Mouse (Mus musculus) cortical plate, adult 2 months (tissue): ENCODE data around the gene Lrrc2. TPM values are rescaled to one million over a fixed set of nuclear protein-coding genes. Genes with fewer than 3 reads are reported as not detected.

Source experiments
- H3K27ac ChIP-seq: fragments of 200-500 bp; 2 replicates; pipeline ENCODE4 v1.5.1; 2012; ENCODE audit warnings: low read length, control low read depth, inconsistent platforms; ENCODE audit not compliant: insufficient read depth
- H3K4me1 ChIP-seq: fragments of 200-500 bp; 2 replicates; pipeline ENCODE4 v1.6.1; 2011; ENCODE audit warnings: low read length; ENCODE audit not compliant: control insufficient read depth, insufficient read depth
- H3K4me3 ChIP-seq: fragments of 200-500 bp; 2 replicates; pipeline ENCODE4 v1.5.1; 2011; ENCODE audit warnings: mild to moderate bottlenecking, low read length, control low read depth; ENCODE audit not compliant: insufficient read depth
- CTCF ChIP-seq: fragments of 200-500 bp; IDR thresholded peaks from 2 replicates; pipeline ENCODE4 v1.5.1; 2011; ENCODE audit warnings: mild to moderate bottlenecking, control low read depth, low read length; ENCODE audit not compliant: insufficient read depth; ENCODE audit errors: extremely low read depth
- POLR2A ChIP-seq: fragments of 200-500 bp; IDR thresholded peaks from 2 replicates; pipeline ENCODE4 v1.6.1; 2011; ENCODE audit warnings: mild to moderate bottlenecking, low read length, control low read depth; ENCODE audit not compliant: insufficient read depth; ENCODE audit errors: extremely low read depth
- polyA plus RNA-seq: library from polyadenylated mRNA; depleted of rRNA; stranded (reverse); fragments of >200 nt; gene quantifications from 2 replicates; pipeline ENCODE4 v1.2.3, GENCODE M21; 2012; rRNA removed

Lrrc2 gene
- polyA plus RNA-seq: 0.83 and 1.3 TPM in 2 replicates

DNA sequence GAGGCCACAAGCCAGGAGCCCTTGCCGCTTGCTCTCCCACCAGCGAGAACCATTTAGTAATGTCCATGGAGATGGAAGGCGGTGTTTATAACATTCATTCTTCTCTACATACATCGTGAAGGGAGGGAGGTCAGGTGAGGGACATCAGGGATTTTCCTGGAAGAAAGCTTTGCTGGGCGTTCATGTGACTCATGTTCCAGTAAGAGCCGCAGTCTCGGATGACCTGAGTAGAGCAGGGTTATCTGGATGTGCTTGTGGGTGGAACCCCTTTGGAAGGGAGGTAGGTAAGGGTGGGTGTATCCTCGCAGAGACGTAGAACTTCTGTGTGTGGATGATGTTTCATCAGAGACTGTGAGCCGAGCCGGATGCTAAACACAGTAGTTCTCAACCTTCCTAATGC is at the start of gene Lrrc2:
Lrrc2 (plus strand) TSS at position 149 of the 400 bp plus-strand sequence.
- Histone ChIP-seq H3K27ac (no peak within 1 kb of the TSS), H3K4me3 (no peak within 1 kb of the TSS), H3K4me1 (no peaks in the 10 kb centered on the region)
- TF ChIP-seq POLR2A: no peak
- TF ChIP-seq CTCF: no peak

- Histone ChIP-seq H3K4me1 (no peaks in the 10 kb centered on the region), H3K27ac (no peak overlapping the region), H3K4me3 (no peak overlapping the region)
- TF ChIP-seq CTCF (no peak), POLR2A (no peak)
Measured at GRCm38 (mm10) chr9:110902271-110902670, 49.1 kb upstream of the Lrrc2 start.

DNA sequence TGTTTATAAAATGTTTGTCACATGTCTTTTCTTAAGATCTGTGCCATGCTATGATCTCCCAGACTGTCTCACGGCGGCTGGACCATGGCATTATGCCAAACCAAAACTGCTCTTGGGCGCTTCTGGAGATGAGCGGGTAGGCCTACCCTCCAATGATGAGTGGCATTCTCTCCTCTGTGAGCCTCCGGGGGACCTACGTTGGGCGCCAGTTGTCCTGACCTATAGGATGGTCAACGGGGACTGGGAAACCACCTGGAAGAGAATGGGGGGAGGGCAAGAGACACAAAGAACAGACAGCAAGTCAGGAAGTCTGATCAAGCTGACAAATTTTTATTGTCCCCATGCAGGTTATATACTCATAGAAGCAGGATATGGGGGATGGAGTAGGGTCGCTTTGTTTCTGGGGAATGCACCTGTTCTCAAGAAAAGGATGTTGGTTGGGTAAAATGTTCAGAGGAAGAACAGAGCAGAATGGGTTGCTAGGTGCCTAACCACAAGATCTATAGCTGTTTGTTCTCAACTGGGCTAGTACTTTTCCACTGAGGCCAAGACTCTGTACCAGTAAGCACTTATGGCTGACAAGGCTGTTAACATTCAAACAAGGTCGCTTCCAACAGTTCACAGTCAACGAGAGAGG is 44.0 kb upstream of the Lrrc2 start:
- H3K4me3 ChIP-seq: no peak overlapping the region
- TF ChIP-seq CTCF (no peak), POLR2A (no peak)

DNA sequence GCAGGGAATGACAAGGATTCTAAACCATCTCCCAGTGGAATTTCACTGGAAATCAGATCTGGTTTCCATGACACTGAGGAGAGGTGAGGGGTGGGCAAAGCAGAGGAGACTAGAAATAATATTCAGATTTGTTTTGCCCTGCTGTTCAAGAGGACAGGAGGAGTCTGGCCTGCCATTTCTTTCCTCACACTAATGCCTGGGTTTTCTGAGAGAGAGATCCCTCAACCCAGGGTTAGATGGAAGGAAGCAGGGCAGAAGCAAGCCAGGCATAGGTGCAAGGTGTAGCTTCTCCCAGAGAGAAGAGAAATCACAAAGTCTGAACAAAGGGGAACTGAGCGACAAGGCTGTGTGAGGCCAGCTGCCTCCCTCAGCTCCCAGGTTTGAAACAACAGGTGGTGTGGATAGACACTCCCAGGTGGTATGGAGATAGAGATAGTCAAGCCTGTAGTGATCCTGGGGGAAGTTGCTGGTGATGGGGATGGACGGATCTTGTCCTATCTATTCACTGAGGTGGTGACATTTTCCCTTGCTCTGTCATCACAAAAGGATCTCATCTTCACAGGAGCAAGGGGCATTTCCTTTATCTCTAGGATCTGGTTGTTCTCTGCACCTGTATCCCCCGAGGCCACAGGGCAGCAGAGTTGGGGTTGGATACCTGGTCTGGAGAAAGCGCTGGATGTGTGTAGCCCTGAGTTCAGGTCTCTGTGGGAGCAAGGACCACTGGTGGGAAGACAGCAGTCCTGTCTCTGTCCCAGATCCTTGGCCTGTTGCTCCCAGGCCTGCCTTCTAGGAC is 43.3 kb upstream of the Lrrc2 start:
- TF ChIP-seq POLR2A: no peak
- no peak for TF ChIP-seq CTCF
- H3K27ac ChIP-seq: no peak overlapping the region

More for the DNA sequence above, 44.0 kb upstream of the Lrrc2 start:
- H3K27ac ChIP-seq: no peak overlapping the region
- no peaks in the 10 kb centered on the region for H3K4me1 ChIP-seq

DNA sequence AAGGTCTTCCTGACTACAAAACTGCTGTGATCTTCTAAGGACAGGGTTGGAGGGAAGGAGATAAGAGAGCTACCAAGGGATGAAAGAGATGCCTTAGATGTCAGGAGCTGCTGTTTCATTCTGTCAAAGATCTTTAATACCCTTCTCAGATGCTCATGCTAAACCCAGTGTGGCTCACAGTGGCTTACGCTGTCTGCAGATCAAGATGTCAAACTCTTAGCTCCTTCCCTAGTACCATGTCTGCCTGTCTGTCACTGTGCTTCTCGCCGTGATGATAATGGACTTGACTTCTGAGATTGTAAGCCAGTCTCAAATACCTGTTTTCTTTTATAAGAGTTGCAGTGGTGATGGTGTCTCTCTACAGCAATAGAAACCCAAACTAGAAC is 42.7 kb upstream of the Lrrc2 start:
- Histone ChIP-seq H3K4me3 (no peak overlapping the region), H3K4me1 (no peaks in the 10 kb centered on the region), H3K27ac (no peak overlapping the region)
- no peak for TF ChIP-seq CTCF

More for the DNA sequence above, 43.3 kb upstream of the Lrrc2 start:
- no peaks in the 10 kb centered on the region for H3K4me1 ChIP-seq
- no peak overlapping the region for H3K4me3 ChIP-seq

- no peaks in the 10 kb centered on the region for H3K4me1 ChIP-seq
- no peak overlapping the region for H3K4me3 ChIP-seq
- no peak overlapping the region for H3K27ac ChIP-seq
- TF ChIP-seq CTCF: no peak
- no peak for TF ChIP-seq POLR2A
Measured at GRCm38 (mm10) chr9:110909371-110909967, 41.9 kb upstream of the Lrrc2 start.

DNA sequence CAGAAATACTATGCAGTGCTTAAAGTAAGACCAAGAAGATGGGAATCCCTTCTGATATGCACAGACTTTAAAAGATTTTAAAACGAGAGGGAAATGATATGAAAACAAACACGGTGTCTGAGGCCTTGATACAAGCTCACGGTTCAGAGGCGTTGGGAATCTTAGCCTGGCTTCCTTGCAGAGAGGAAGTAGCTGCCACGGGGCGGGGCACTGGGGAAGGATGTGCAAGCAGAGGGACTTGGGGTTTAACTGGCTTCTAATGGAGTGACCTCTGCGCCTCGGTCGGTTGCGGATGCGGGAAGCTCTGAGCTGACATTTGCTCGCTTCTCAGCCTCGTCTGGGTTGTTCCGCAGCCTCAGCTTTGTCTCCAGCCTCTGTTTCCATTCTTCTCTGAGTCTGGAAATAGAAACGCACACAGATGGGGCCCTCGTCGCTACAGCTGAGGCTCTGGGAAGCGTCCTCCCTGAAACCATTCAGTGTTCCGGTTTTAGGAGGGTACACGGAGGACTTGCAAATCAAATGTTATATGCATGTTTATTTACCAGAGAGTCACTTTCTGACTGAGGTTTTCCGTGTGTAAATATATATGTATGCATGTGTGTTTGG is 36.6 kb upstream of the Lrrc2 start:
- no peaks in the 10 kb centered on the region for H3K4me1 ChIP-seq
- no peak overlapping the region for H3K27ac ChIP-seq
- no peak overlapping the region for H3K4me3 ChIP-seq
- TF ChIP-seq POLR2A (no peak), CTCF (no peak)

DNA sequence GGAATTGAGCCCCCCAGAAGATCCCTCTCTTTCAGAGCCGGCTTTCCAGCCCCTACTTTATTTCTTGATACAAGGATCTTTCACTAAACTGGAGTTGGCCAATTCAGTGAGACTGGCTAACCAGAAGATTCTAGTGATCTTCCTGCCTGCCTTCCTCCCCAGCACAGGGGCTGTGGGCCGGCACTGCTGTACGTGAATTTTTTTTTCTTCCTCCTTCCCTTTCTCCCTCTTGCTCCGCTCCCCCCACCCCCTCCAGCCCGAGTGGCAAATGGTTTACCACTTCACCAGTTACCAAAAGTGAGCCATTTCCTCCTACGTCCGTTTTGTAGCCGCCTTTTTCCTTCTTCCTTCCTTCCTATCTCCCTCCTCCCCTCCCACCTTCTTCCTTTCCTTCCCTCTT is 35.9 kb upstream of the Lrrc2 start:
- Histone ChIP-seq H3K27ac (no peak overlapping the region), H3K4me1 (no peaks in the 10 kb centered on the region), H3K4me3 (no peak overlapping the region)
- TF ChIP-seq CTCF (no peak), POLR2A (no peak)

GRCm38 (mm10) chr9:110916786-110917185 is 34.6 kb upstream of the Lrrc2 start, which contains the start of gene Fam240a:
Fam240a (minus strand) TSS chr9:110916861.
- no peak within 1 kb of the TSS for H3K27ac ChIP-seq
- no peaks in the 10 kb centered on the region for H3K4me1 ChIP-seq
- no peak for TF ChIP-seq CTCF
- no peak within 1 kb of the TSS for H3K4me3 ChIP-seq
